In the genomic region with DNA sequence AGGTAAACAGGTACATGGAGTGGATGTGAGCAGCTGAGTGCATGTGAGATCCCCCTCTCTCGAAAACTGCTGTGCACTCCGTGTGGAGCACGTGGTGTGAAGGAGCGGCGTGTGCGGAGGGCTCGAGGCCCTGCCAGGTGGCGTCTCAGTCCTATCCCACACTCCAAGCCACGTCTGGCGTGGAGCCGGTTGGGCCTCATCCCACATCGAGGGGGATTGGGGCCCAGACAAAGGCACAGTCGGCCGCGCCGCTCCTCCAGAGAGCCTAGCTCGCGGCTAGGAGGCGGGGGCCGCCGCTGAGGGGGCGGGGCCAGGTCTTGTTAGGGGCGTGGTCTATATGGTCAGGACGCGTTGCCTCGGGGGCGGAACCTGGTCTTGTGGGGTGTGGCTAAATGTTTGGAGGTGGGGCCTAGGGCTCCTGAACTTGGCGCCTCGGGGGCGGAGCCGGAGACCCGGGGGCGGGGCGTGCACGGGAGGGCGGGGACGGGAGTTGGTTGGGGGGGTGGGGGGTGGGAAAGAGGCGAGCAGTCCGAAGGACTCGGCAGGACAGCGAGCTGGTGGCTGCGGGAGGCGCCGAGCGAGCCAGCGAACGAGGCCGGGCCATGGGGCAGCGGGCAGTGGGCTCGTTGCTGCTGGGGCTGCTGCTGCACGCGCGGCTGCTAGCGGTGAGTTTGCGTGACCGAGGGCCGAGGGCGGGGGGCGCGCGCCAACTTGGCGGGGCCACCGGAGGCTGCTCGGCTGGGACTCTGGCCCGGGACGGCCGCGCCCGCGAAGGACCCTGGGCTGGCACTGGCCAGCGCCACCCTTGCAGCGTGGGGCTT, we compare ENCODE assay signal across 8 mouse cellular contexts. TPM values are rescaled to one million over a fixed set of nuclear protein-coding genes. Genes with fewer than 3 reads are reported as not detected.
A peak's percentile ranks its signal among the peaks of the same experiment; 100 is the strongest.
DNase-seq lines count a peak whose midpoint lies in the region; ATAC-seq and TF ChIP-seq lines count a peak whose summit lies in the region.

A gene (plus strand): TSS at position 510 of the 821 bp plus-strand sequence.

- peak within 1 kb of the TSS; percentile 63 for H3K27ac ChIP-seq in hindbrain, postnatal 0 days

- peak within 1 kb of the TSS; percentile 63 for H3K9ac ChIP-seq in hindbrain, postnatal 0 days (replicated peaks; ENCODE audit: low read length)

- TF ChIP-seq CTCF in hindbrain, postnatal 0 days (IDR thresholded peaks at IDR 0.05; ENCODE audit: low read depth) = no peak; the same call in 1 of the 2 replicates

- H3K4me3 ChIP-seq in hindbrain, postnatal 0 days (ENCODE audit: low read length) = peak within 1 kb of the TSS; percentile 60

- H3K9me3 ChIP-seq in hindbrain, postnatal 0 days (ENCODE audit: low read length) = no peaks in the 10 kb centered on the region

- DNase-seq in adipocyte (ENCODE audit: low spot score) = peak; percentile 96
- peak; percentile 98 for DNase-seq in embryo, embryonic 10 days (ENCODE audit: low spot score)
- DNase-seq in gastrocnemius, adult 8-10 months (ENCODE audit: low spot score in 2 of 2) = peak; percentile 97
- peak; percentile 94 for DNase-seq in hindbrain, postnatal 0 days (ENCODE audit: low spot score)
- peak; percentile 71 to 75 for DNase-seq in left cerebral cortex, adult 18-20 months (ENCODE audit: low spot score in 2 of 2)
- DNase-seq in lung, postnatal 4 days = peak; percentile 96 to 98
- DNase-seq in retina, postnatal 7 days (ENCODE audit: low read depth, low spot score) = peak; percentile 88
- DNase-seq in urinary bladder, adult 18-20 months (ENCODE audit: low spot score in 2 of 2) = peak; percentile 94 to 96

- H3K4me2 ChIP-seq in hindbrain, postnatal 0 days (ENCODE audit: low read depth, low read length) = peak within 1 kb of the TSS; percentile 99

- ATAC-seq in hindbrain, postnatal 0 days = peak; percentile 90

- under 1% methylated on average over 61 of the region's 72 CpGs for WGBS in hindbrain, postnatal 0 days

- peaks cover 10% of the 10 kb centered on the region for H3K4me1 ChIP-seq in hindbrain, postnatal 0 days (ENCODE audit: insufficient read depth, low read length)

- H3K27me3 ChIP-seq in hindbrain, postnatal 0 days (ENCODE audit: insufficient read depth, low read length) = no peaks in the 10 kb centered on the region

- H3K36me3 ChIP-seq in hindbrain, postnatal 0 days (ENCODE audit: insufficient read depth, low read length) = no peaks in the 10 kb centered on the region

RNA-seq across cellular contexts. Expression of the gene that starts here (rescaled TPM):
- 10 to 100 TPM; 42.0 to 54.1 (median 50.0) TPM for total RNA-seq in gastrocnemius, adult 8-10 months (2022)
- 37.8 and 39.2 TPM in 2 replicates for total RNA-seq in hindbrain, postnatal 0 days (2014; rRNA removed)
- 3.5 and 3.7 TPM in 2 replicates for polyA plus RNA-seq in hindbrain, postnatal 0 days (2015; fragmentation: Nextera tagmentation; extraction: Ambion mirVana)
- total RNA-seq in left cerebral cortex, adult 18-20 months (2021) = 1 to 10 TPM; 4.3 to 5.0 TPM

Comparison
In these comparisons a context has a peak if more than half of its experiments do, and no peak if none do; other contexts are left out.
1. Peak in every context shown above with its lines: DNase-seq, ATAC-seq, H3K4me3 ChIP-seq and H3K27ac ChIP-seq.